Mouse (Mus musculus) bone marrow, adult 2 months (tissue): ENCODE measurements around the gene Ddc. TPM values are rescaled to one million over a fixed set of nuclear protein-coding genes. Genes with fewer than 3 reads are reported as not detected.

Source experiments
- H3K27ac ChIP-seq: fragments of 200-500 bp; 2 replicates; pipeline ENCODE4 v1.5.1; 2012; ENCODE audit warnings: low read depth, mild to moderate bottlenecking, control low read depth, inconsistent platforms, low read length; ENCODE audit not compliant: control insufficient read depth, poor library complexity, insufficient read depth
- H3K4me1 ChIP-seq: fragments of 200-500 bp; 2 replicates; pipeline ENCODE4 v1.6.1; 2011; ENCODE audit warnings: low read length; ENCODE audit not compliant: control insufficient read depth, insufficient read depth
- H3K4me3 ChIP-seq: fragments of 200-500 bp; replicated peaks from 2 replicates; pipeline ENCODE3; 2011; ENCODE audit warnings: mild to moderate bottlenecking, low read depth, low read length, control low read depth; ENCODE audit not compliant: control insufficient read depth
- CTCF ChIP-seq: fragments of 200-500 bp; IDR thresholded peaks from 2 replicates; pipeline ENCODE4 v1.5.1; 2011; ENCODE audit warnings: low read length, control low read depth; ENCODE audit not compliant: control insufficient read depth, insufficient read depth
- POLR2A ChIP-seq: fragments of 200-500 bp; IDR thresholded peaks from 2 replicates; pipeline ENCODE4 v1.6.1; 2011; ENCODE audit warnings: low read depth, mild to moderate bottlenecking, control low read depth, low read length, borderline replicate concordance; ENCODE audit not compliant: control insufficient read depth
- WGBS: fragments of 180-500 bp; shearing (Covaris S2); methylation state at CpG from one replicate; pipeline ENCODE4 v1.1.7; 2018; 5-methylcytosine and 5-hydroxymethylcytosine counted together
- polyA plus RNA-seq: library from polyadenylated mRNA; stranded (reverse); fragments of >200 nt; gene quantifications from 2 replicates; pipeline ENCODE4 v1.2.4, GENCODE M21; 2011; ENCODE audit warnings: low replicate concordance; ENCODE audit not compliant: missing spikeins, insufficient read depth, insufficient read length

Gene Ddc
- polyA plus RNA-seq, 1 experiment, result 2.0 TPM

DNA sequence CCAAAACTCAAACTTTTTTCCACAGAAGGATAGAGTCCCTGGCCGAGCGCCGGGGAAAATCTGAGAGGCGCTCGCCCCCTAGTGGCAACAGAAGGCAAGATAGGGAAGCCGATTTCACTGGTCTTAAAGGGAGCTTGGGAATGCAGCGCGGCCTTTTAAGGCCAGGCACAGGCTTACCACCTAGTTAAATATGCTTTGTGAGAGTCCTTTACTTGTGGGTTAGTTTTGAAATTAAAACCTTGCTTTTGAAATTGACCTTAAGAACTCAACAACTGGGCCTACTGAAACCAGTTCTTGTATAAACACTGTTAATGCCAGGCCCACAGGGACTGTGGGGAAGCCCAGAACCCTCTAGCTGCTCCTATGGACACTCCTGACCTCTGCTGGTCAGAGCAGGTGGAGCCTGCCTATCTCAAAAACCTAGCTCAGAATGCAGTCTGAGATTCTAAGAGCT is 109.4 kb downstream of the Ddc start:
- Histone ChIP-seq H3K27ac (no peak overlapping the region), H3K4me1 (peaks cover 6% of the 10 kb centered on the region), H3K4me3 (no peak overlapping the region)
- under 1% methylated on average over 8 of the region's 8 CpGs for WGBS
- TF ChIP-seq POLR2A (no peak), CTCF (peak; percentile 82)

DNA sequence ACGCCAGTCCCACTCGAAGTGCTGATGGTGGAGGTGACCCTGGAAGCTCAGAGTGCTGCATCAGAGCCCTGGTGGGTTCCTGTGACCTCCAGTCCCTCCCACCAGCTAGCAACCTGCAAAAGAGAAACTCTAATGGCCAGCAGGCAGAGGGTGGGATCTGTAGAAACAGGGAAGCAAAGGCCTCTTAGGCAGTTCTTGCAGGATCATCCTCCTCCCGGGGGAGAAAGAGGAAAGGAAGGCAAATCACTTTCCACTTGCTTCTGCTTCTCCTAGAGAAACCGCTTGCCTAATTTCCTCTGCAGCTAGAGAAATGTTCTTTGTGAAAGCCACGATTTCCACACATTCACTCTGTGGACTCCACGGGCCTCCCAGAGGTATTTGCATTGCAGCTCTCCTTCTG is 112.5 kb downstream of the Ddc start:
- TF ChIP-seq POLR2A (no peak), CTCF (no peak)
- peak overlapping the region; percentile 48 for H3K27ac ChIP-seq
- H3K4me1 ChIP-seq, result peaks cover 6% of the 10 kb centered on the region
- WGBS, result 10% methylated on average over 6 of the region's 6 CpGs
- H3K4me3 ChIP-seq, result no peak overlapping the region

DNA sequence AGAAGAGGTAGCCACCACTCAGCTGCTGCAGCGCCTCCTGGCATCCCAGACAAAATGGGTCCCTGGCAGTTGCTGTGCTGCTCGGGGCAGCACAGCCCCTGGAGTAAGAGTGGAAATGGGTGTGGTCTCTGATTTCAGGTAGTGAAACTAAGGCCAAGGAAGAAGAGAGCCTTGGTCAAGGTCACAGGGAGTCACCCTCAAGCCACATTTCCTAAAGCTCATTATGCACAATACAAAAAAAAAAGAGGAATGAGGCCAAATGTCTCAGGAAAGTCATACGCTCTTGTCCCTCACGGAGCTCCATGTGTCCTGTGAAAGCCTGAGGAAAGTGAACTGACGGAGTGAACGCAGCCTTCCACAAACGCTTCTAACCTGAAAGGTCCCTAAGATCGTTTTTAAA is 116.2 kb downstream of the Ddc start:
- Histone ChIP-seq H3K4me1 (peaks cover 6% of the 10 kb centered on the region), H3K27ac (no peak overlapping the region), H3K4me3 (no peak overlapping the region)
- TF ChIP-seq POLR2A (no peak), CTCF (no peak)
- 71% methylated on average over 8 of the region's 8 CpGs for WGBS

DNA sequence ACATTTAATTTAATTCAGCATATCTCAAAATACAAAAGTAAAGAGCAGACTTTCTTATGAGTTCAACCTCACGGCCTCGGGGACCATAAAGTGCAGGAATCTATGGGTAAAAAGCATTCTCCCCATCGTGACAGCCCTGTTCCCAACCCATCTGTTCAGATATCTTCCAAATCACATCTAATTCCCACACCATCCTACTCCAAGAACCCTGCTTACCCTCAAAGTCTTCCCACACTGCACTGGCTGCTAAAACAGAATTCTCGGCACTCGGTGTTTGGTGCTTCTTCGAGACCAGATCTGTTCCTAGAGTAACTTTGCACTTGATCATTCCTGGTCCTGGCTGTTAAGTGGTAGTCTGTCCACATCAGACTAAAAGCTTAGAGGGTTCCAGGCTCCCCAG is 119.6 kb downstream of the Ddc start:
- Histone ChIP-seq H3K4me1 (peaks cover 3% of the 10 kb centered on the region), H3K27ac (no peak overlapping the region; the same call in 1 of the 2 replicates), H3K4me3 (no peak overlapping the region)
- no peak for TF ChIP-seq CTCF
- TF ChIP-seq POLR2A, result no peak
- WGBS, result 89% methylated on average over 6 of the region's 6 CpGs

DNA sequence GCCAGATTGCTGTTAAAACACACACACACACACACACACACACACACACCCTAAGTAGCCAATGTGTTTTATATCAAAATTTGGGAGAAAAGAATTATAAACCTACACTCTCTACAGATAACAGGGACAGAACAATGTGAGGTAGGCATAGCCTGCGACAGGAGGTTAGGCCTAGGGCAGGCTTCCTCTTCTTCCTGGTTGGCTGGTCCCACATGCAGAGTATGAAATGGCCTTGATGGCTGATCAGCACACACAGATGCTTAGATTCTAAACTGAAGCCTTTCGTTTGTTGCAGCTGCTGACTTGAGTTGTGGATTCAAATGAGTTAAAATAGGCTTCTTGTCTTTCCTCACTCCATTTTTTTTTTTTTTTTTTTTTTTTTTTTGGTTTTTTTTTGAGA is 120.1 kb downstream of the Ddc start:
- no peak overlapping the region for H3K4me3 ChIP-seq
- peaks cover 3% of the 10 kb centered on the region for H3K4me1 ChIP-seq
- TF ChIP-seq POLR2A, result no peak
- TF ChIP-seq CTCF, result no peak
- H3K27ac ChIP-seq, result no peak overlapping the region
- WGBS, result 72% methylated on average over 2 of the region's 2 CpGs

DNA sequence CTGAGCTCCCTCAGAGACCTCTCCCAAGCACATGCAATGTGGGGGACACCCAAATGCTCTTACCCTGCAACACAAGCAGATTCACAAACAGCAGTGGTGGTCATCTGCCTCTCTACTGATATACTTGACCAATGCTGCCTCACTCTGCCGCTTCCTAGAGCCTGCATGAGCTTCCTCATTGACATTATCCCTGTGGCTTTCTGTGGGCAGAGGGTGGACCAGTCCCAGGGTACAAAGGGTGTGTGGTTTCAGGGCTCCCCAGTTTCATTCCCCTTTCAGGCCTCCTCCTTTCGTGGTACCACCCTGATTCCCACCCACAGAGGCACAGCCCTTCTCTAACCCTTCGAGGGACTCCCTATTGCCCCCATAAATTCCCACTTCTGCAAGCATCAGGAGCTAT is 120.7 kb downstream of the Ddc start:
- H3K4me1 ChIP-seq, result peaks cover 3% of the 10 kb centered on the region
- no peak overlapping the region for H3K4me3 ChIP-seq
- no peak for TF ChIP-seq CTCF
- H3K27ac ChIP-seq, result peak overlapping the region; percentile 29; the same call in 1 of the 2 replicates
- WGBS, result 33% methylated on average over 3 of the region's 3 CpGs

DNA sequence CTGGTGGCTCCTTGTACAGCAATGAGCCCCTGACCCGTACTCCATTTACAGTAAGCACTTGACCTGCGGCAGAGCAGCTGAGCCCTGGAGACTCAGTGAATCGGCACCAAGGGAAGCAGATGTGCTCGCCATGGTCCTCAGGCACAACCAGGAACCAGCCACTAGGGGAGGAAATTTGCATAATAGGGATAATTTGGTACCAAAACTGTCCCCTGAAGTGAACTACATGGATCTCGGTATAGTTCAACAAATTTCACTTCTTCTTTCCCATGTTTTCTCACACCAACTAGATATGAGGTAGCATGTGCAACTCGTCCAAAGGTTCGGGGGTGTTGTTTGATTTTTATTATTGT is 121.1 kb downstream of the Ddc start:
- TF ChIP-seq POLR2A, result no peak
- peak; percentile 32; the same call in 1 of the 2 replicates for TF ChIP-seq CTCF
- 51% methylated on average over 7 of the region's 7 CpGs for WGBS
- Histone ChIP-seq H3K4me1 (peaks cover 3% of the 10 kb centered on the region), H3K27ac (peak overlapping the region; percentile 29; the same call in 1 of the 2 replicates), H3K4me3 (no peak overlapping the region)

DNA sequence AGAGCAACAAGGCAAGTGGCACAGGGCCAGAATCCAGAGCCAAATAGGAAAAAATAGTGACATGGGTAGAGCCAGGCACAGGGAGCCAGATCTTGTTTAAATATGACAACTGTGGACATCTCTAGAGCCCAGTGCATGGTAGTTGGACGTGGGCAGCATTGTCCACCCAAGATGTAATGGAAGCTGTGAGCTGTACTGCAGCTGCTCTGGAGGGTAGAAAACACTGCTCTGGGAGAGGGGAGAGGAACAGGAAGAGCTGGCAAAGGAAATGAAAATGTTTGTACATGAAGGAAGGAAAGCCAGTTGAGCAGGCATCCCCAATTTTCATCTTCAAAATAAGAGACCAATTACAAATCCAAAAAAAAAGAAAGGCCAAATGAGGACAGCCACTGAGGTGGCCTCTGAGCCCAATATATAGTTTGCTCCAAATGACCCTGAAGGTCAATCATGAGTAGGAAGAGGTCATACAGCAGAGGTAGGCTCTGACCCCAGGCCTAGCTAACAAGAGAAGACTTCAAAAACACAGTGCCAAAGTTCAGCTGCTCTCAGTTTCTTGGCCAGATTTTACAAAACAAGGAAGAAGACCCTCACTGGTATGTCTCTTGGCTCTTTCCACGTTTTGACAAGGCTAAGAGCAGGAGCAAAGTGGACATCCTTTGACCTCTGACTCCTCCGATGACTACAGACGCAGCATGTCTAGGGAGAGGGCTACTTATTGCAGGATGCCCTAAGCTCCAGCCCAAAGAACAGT is 121.7 kb downstream of the Ddc start:
- TF ChIP-seq CTCF, result no peak
- no peak for TF ChIP-seq POLR2A
- H3K4me1 ChIP-seq, result peaks cover 3% of the 10 kb centered on the region
- WGBS, result 75% methylated on average over 4 of the region's 4 CpGs
- no peak overlapping the region for H3K4me3 ChIP-seq
- peak overlapping the region; percentile 29; the same call in 1 of the 2 replicates for H3K27ac ChIP-seq
